Mouse (Mus musculus) splenic B cell, adult 2 months (primary cell): ENCODE results near the gene Ldlrad3.

ENCODE experiments used
- DNase-seq: peaks from one replicate; pipeline ENCODE4 v3.0.0-alpha.2; 2011; ENCODE audit warnings: low read depth, low spot score
- H3K27me3 ChIP-seq: 2 replicates; pipeline ENCODE4 v1.6.1; 2012; ENCODE audit warnings: mild to moderate bottlenecking, low read length, moderate library complexity, mixed read lengths; ENCODE audit not compliant: control insufficient read depth, poor library complexity, insufficient read depth, severe bottlenecking
- H3K36me3 ChIP-seq: 2 replicates; pipeline ENCODE4 v1.6.1; 2012; ENCODE audit warnings: mild to moderate bottlenecking, low read length, moderate library complexity, mixed read lengths; ENCODE audit not compliant: control insufficient read depth, poor library complexity, insufficient read depth, severe bottlenecking

The Ldlrad3 gene

GRCm38 (mm10) chr2:102144311-102144710 lies 41.9 kb downstream of the Ldlrad3 start:
- Histone ChIP-seq H3K27me3 (no peaks in the 10 kb centered on the region), H3K36me3 (no peaks in the 10 kb centered on the region)
- no peak for DNase-seq

GRCm38 (mm10) chr2:102142654-102143271 lies 43.4 kb downstream of the Ldlrad3 start:
- H3K27me3 ChIP-seq = no peaks in the 10 kb centered on the region
- no peaks in the 10 kb centered on the region for H3K36me3 ChIP-seq
- no peak for DNase-seq

GRCm38 (mm10) chr2:102142197-102142623 lies 44.0 kb downstream of the Ldlrad3 start:
- Histone ChIP-seq H3K36me3 (no peaks in the 10 kb centered on the region), H3K27me3 (no peaks in the 10 kb centered on the region)
- DNase-seq = no peak

- no peak for DNase-seq
- Histone ChIP-seq H3K27me3 (no peaks in the 10 kb centered on the region), H3K36me3 (no peaks in the 10 kb centered on the region)
Measured at GRCm38 (mm10) chr2:102141199-102141598, 45.0 kb downstream of the Ldlrad3 start.

GRCm38 (mm10) chr2:102137922-102138321 lies 48.3 kb downstream of the Ldlrad3 start:
- H3K27me3 ChIP-seq = no peaks in the 10 kb centered on the region
- H3K36me3 ChIP-seq = no peaks in the 10 kb centered on the region
- DNase-seq = no peak

- no peaks in the 10 kb centered on the region for H3K36me3 ChIP-seq
- DNase-seq = no peak
- no peaks in the 10 kb centered on the region for H3K27me3 ChIP-seq
Measured at GRCm38 (mm10) chr2:102136184-102136583, 50.0 kb downstream of the Ldlrad3 start.

GRCm38 (mm10) chr2:102134510-102135262 lies 51.5 kb downstream of the Ldlrad3 start:
- H3K36me3 ChIP-seq = no peaks in the 10 kb centered on the region
- H3K27me3 ChIP-seq = no peaks in the 10 kb centered on the region
- DNase-seq = no peak

- no peak for DNase-seq
- no peaks in the 10 kb centered on the region for H3K27me3 ChIP-seq
Measured at GRCm38 (mm10) chr2:102132945-102133558, 53.1 kb downstream of the Ldlrad3 start.

GRCm38 (mm10) chr2:102130198-102130845 lies 55.9 kb downstream of the Ldlrad3 start:
- DNase-seq = no peak
- Histone ChIP-seq H3K27me3 (no peaks in the 10 kb centered on the region), H3K36me3 (no peaks in the 10 kb centered on the region)

More at GRCm38 (mm10) chr2:102132945-102133558, 53.1 kb downstream of the Ldlrad3 start:
- no peaks in the 10 kb centered on the region for H3K36me3 ChIP-seq

GRCm38 (mm10) chr2:102129235-102129634 lies 57.0 kb downstream of the Ldlrad3 start:
- DNase-seq = no peak
- Histone ChIP-seq H3K36me3 (no peaks in the 10 kb centered on the region), H3K27me3 (no peaks in the 10 kb centered on the region)

GRCm38 (mm10) chr2:102128500-102129030 lies 57.6 kb downstream of the Ldlrad3 start:
- Histone ChIP-seq H3K36me3 (no peaks in the 10 kb centered on the region), H3K27me3 (no peaks in the 10 kb centered on the region)
- no peak for DNase-seq

- no peak for DNase-seq
- no peaks in the 10 kb centered on the region for H3K27me3 ChIP-seq
- H3K36me3 ChIP-seq = no peaks in the 10 kb centered on the region
Measured at GRCm38 (mm10) chr2:102127791-102128387, 58.3 kb downstream of the Ldlrad3 start.

GRCm38 (mm10) chr2:102127221-102127620 lies 59.0 kb downstream of the Ldlrad3 start:
- Histone ChIP-seq H3K36me3 (no peaks in the 10 kb centered on the region), H3K27me3 (no peaks in the 10 kb centered on the region)
- DNase-seq = no peak

GRCm38 (mm10) chr2:102126076-102126475 lies 60.1 kb downstream of the Ldlrad3 start:
- no peaks in the 10 kb centered on the region for H3K36me3 ChIP-seq
- no peaks in the 10 kb centered on the region for H3K27me3 ChIP-seq
- DNase-seq = no peak
